Mouse (Mus musculus) heart, adult 2 months (tissue): Measurements from ENCODE around the gene Zbtb7a. TPM values are rescaled to one million over a fixed set of nuclear protein-coding genes. Genes with fewer than 3 reads are reported as not detected.
A peak's percentile ranks its signal among the peaks of the same experiment; 100 is the strongest.

Source experiments
- DNase-seq, 2 experiments: peaks; one replicate each; pipeline ENCODE4 v3.0.0; 2021
- H3K27ac ChIP-seq: fragments of 200-600 bp; 2 replicates; pipeline ENCODE4 v1.8.1; 2022
- H3K27me3 ChIP-seq: fragments of 200-500 bp; 2 replicates; pipeline ENCODE4 v1.6.1; 2012; ENCODE audit warnings: mild to moderate bottlenecking, low read length, inconsistent platforms, mixed read lengths; ENCODE audit not compliant: control insufficient read depth, insufficient read depth
- H3K36me3 ChIP-seq: fragments of 200-500 bp; 2 replicates; pipeline ENCODE4 v1.6.1; 2012; ENCODE audit warnings: low read length, inconsistent platforms; ENCODE audit not compliant: control insufficient read depth, insufficient read depth
- H3K4me1 ChIP-seq: fragments of 200-500 bp; 2 replicates; pipeline ENCODE4 v1.6.1; 2011; ENCODE audit warnings: low read length; ENCODE audit not compliant: control insufficient read depth, insufficient read depth
- H3K4me3 ChIP-seq: fragments of 200-600 bp; 2 replicates; pipeline ENCODE4 v1.8.1; 2022
- H3K79me2 ChIP-seq: fragments of 200-500 bp; replicated peaks from 2 replicates; pipeline ENCODE4 v1.6.1; 2012; ENCODE audit warnings: mild to moderate bottlenecking, inconsistent platforms, low read length, moderate library complexity, mixed read lengths; ENCODE audit not compliant: control insufficient read depth, insufficient read depth
- H3K9ac ChIP-seq: fragments of 200-500 bp; 2 replicates; pipeline ENCODE4 v1.6.1; 2012; ENCODE audit warnings: low read depth, mild to moderate bottlenecking, control low read depth, inconsistent platforms, low read length, mixed read lengths
- CTCF ChIP-seq: fragments of 200-600 bp; IDR thresholded peaks from 2 replicates; pipeline ENCODE4 v1.8.1; 2022; ENCODE audit warnings: antibody characterized with exemption, mild to moderate bottlenecking, moderate library complexity
- EP300 ChIP-seq: fragments of 200-500 bp; IDR thresholded peaks from 2 replicates; pipeline ENCODE4 v1.6.1; 2011; ENCODE audit warnings: low read depth, low read length, control low read depth; ENCODE audit not compliant: insufficient read depth
- POLR2A ChIP-seq: fragments of 200-500 bp; IDR thresholded peaks from 2 replicates; pipeline ENCODE4 v1.6.1; 2011; ENCODE audit warnings: mild to moderate bottlenecking, low read depth, low read length, control low read depth; ENCODE audit not compliant: insufficient read depth
- WGBS: fragments of 180-500 bp; shearing (Covaris S2); methylation state at CpG from one replicate; pipeline ENCODE4 v1.1.7; 2018; 5-methylcytosine and 5-hydroxymethylcytosine counted together
- intact Hi-C: fragments of 180-260 bp; cut with DNase I; formaldehyde crosslinking; loops from one replicate; pipeline ENCODE4 v1.15.1; 2025
- polyA plus RNA-seq: library from polyadenylated mRNA; depleted of rRNA; stranded (reverse); fragments of >200 nt; gene quantifications from 2 replicates; pipeline ENCODE4 v1.2.3, GENCODE M21; 2012
- total RNA-seq, 2 experiments: library from RNA; stranded (reverse); gene quantifications; 2 replicates each; pipeline ENCODE4 v1.2.3; 2021

The Zbtb7a gene
- total and polyA plus RNA-seq, 3 experiments: 20.6 to 41.4 (median 35.2) TPM

- H3K9ac ChIP-seq: no peak overlapping the region
- intact Hi-C loops: no loop called here
- H3K4me3 ChIP-seq: no peak overlapping the region
- 38% methylated on average over 27 of the region's 27 CpGs for WGBS
- TF ChIP-seq EP300 (no peak), POLR2A (no peak), CTCF (no peak)
- peak; percentile 77 for DNase-seq
- peak overlapping the region; percentile 36; the same call in 1 of the 2 replicates for H3K27ac ChIP-seq
- peaks cover 31% of the 10 kb centered on the region for H3K79me2 ChIP-seq
- H3K4me1 ChIP-seq: peaks cover 22% of the 10 kb centered on the region
- H3K36me3 ChIP-seq: no peaks in the 10 kb centered on the region; the same call in 1 of the 2 replicates
- H3K27me3 ChIP-seq: no peaks in the 10 kb centered on the region
Observed at GRCm38 (mm10) chr10:81144667-81145066, 9.6 kb downstream of the Zbtb7a start.

GRCm38 (mm10) chr10:81145307-81145706 lies 10.3 kb downstream of the Zbtb7a start:
- WGBS: 84% methylated on average over 6 of the region's 6 CpGs
- no peak overlapping the region for H3K27ac ChIP-seq
- intact Hi-C loops: no loop called here
- H3K4me3 ChIP-seq: no peak overlapping the region
- no peaks in the 10 kb centered on the region for H3K27me3 ChIP-seq
- H3K79me2 ChIP-seq: peaks cover 28% of the 10 kb centered on the region
- no peak for DNase-seq
- peaks cover 18% of the 10 kb centered on the region for H3K4me1 ChIP-seq
- H3K36me3 ChIP-seq: no peaks in the 10 kb centered on the region; the same call in 1 of the 2 replicates
- H3K9ac ChIP-seq: no peak overlapping the region
- TF ChIP-seq CTCF (no peak), POLR2A (no peak), EP300 (no peak)

DNA sequence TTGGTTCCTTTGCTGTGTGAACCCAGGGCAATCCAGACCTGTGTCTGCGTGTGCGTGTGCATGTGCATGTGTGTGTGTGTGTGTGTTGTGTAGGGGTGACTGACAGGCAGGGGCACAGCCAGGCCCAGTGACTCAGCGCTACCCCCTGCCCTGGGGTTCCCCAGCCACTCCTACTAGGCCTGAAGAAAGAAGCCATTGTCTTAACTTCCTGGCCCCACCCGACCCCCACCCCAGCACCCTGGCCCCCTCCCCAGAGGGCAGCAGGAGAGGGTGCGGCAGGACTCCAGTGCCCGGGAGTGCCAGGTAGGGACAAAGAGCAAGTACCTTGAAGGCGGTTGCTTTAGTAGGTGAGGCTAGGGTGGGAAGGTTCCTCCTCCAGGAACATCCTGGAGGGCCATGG lies 10.8 kb downstream of the Zbtb7a start:
- peaks cover 26% of the 10 kb centered on the region for H3K79me2 ChIP-seq
- no peak overlapping the region for H3K9ac ChIP-seq
- WGBS: 45% methylated on average over 7 of the region's 7 CpGs
- H3K27ac ChIP-seq: peak overlapping the region; percentile 40
- no peak for DNase-seq
- no peak for TF ChIP-seq EP300
- no peak for TF ChIP-seq POLR2A
- TF ChIP-seq CTCF: no peak
- H3K36me3 ChIP-seq: no peaks in the 10 kb centered on the region; the same call in 1 of the 2 replicates
- intact Hi-C loops: loop anchor here (2.0 kb wide), 1 partner anchor 17 kb away; no protein-coding TSS in a partner anchor
- H3K27me3 ChIP-seq: no peaks in the 10 kb centered on the region
- no peak overlapping the region for H3K4me3 ChIP-seq
- H3K4me1 ChIP-seq: peaks cover 17% of the 10 kb centered on the region

GRCm38 (mm10) chr10:81146296-81146695 lies 11.3 kb downstream of the Zbtb7a start:
- H3K4me3 ChIP-seq: no peak overlapping the region
- 56% methylated on average over 4 of the region's 4 CpGs for WGBS
- peaks cover 25% of the 10 kb centered on the region for H3K79me2 ChIP-seq
- H3K27me3 ChIP-seq: no peaks in the 10 kb centered on the region
- H3K4me1 ChIP-seq: peaks cover 16% of the 10 kb centered on the region
- no peak for DNase-seq
- no peak overlapping the region for H3K9ac ChIP-seq
- H3K36me3 ChIP-seq: no peaks in the 10 kb centered on the region; the same call in 1 of the 2 replicates
- TF ChIP-seq CTCF (no peak), POLR2A (no peak), EP300 (no peak)
- intact Hi-C loops: loop anchor here (2.0 kb wide), 1 partner anchor 17 kb away; no protein-coding TSS in a partner anchor
- H3K27ac ChIP-seq: peak overlapping the region; percentile 40

DNA sequence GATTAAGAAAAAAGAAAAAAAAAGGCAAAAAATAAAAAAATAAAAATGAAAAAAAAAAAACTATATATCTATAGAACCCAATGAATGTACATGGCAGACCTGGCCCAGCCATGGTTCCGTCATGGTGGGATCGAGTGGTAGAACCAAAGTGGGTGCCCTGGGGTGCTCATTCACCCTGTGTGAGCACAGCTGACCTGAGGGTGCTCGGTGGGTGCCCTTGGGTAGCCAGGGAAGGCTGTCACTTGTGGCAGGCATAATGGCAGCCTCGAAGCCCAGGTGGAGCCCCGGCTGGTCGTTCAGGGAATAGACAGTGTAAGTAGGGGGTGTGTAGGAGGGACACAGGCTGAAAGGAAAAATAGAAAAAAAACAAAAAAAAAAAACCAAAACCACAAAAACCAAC lies 16.2 kb downstream of the Zbtb7a start:
- no peak for TF ChIP-seq POLR2A
- TF ChIP-seq EP300: no peak
- no peak for TF ChIP-seq CTCF
- Histone ChIP-seq H3K27me3 (no peaks in the 10 kb centered on the region), H3K79me2 (peaks cover 6% of the 10 kb centered on the region), H3K4me3 (no peak overlapping the region), H3K27ac (no peak overlapping the region), H3K9ac (no peak overlapping the region), H3K4me1 (no peaks in the 10 kb centered on the region), H3K36me3 (no peaks in the 10 kb centered on the region)
- 66% methylated on average over 6 of the region's 6 CpGs for WGBS
- DNase-seq: no peak
- intact Hi-C loops: no loop called here

GRCm38 (mm10) chr10:81152609-81153008 lies 17.6 kb downstream of the Zbtb7a start:
- peak in 1 of 2 experiments; percentile 23 for DNase-seq
- no peak overlapping the region for H3K4me3 ChIP-seq
- H3K36me3 ChIP-seq: no peaks in the 10 kb centered on the region
- H3K27me3 ChIP-seq: no peaks in the 10 kb centered on the region
- H3K27ac ChIP-seq: no peak overlapping the region
- H3K9ac ChIP-seq: no peak overlapping the region
- intact Hi-C loops: no loop called here
- no peak for TF ChIP-seq POLR2A
- no peak for TF ChIP-seq CTCF
- TF ChIP-seq EP300: no peak
- 51% methylated on average over 12 of the region's 12 CpGs for WGBS
- H3K79me2 ChIP-seq: peaks cover 2% of the 10 kb centered on the region; the same call in 1 of the 2 replicates
- H3K4me1 ChIP-seq: no peaks in the 10 kb centered on the region
